18 mouse cellular contexts compared by ENCODE assay signal in genomic region chr3:38839438-38839837, GRCm38 (mm10). TPM values are rescaled to one million over a fixed set of nuclear protein-coding genes. Genes with fewer than 3 reads are reported as not detected.
"Had no signal": no experiment of that assay in that cellular context is flagged by ENCODE, and none has a peak within 500 bp of the region (broad histone marks: within the 10 kb centered on the region; RNA-seq: fewer than 3 reads in every experiment).

No protein-coding gene starts in this region.

- H3K9me3 ChIP-seq: liver, embryonic 13.5 days; liver, embryonic 15.5 days; lung, embryonic 15.5 days; midbrain, embryonic 15.5 days; stomach, embryonic 15.5 days had no signal

- H3K4me1 ChIP-seq: liver, embryonic 13.5 days; liver, embryonic 15.5 days; lung, embryonic 15.5 days; midbrain, embryonic 13.5 days; midbrain, embryonic 15.5 days; neural tube, embryonic 12.5 days; stomach, embryonic 15.5 days had no signal

- H3K27ac ChIP-seq: liver, embryonic 13.5 days; liver, embryonic 15.5 days; lung, embryonic 15.5 days; midbrain, embryonic 13.5 days; midbrain, embryonic 15.5 days; neural tube, embryonic 12.5 days; stomach, embryonic 15.5 days; stomach, postnatal 0 days had no signal

- H3K9ac ChIP-seq: liver, embryonic 13.5 days; liver, embryonic 15.5 days; liver, postnatal 0 days; lung, embryonic 15.5 days; midbrain, embryonic 13.5 days; midbrain, embryonic 15.5 days; neural tube, embryonic 12.5 days; stomach, embryonic 15.5 days had no signal

- H3K36me3 ChIP-seq: liver, embryonic 13.5 days; liver, embryonic 15.5 days; lung, embryonic 15.5 days; midbrain, embryonic 13.5 days; midbrain, embryonic 15.5 days; neural tube, embryonic 12.5 days; stomach, embryonic 15.5 days had no signal

- H3K4me2 ChIP-seq: liver, embryonic 11.5 days; liver, embryonic 13.5 days; liver, embryonic 15.5 days; lung, embryonic 15.5 days; midbrain, embryonic 11.5 days; midbrain, embryonic 13.5 days; midbrain, embryonic 15.5 days; neural tube, embryonic 12.5 days; stomach, embryonic 15.5 days had no signal

- DNase-seq: liver; liver, embryonic 13.5 days; liver, postnatal 0 days; right cerebral cortex, postnatal 14 days; thymus, adult 2 months; thymus, postnatal 25 days; thymus, postnatal 4 days had no signal

- H3K4me3 ChIP-seq: liver, embryonic 13.5 days; liver, embryonic 15.5 days; lung, embryonic 15.5 days; midbrain, embryonic 13.5 days; midbrain, embryonic 15.5 days; neural tube, embryonic 12.5 days; stomach, embryonic 15.5 days had no signal

- H3K27me3 ChIP-seq: liver, embryonic 13.5 days; liver, embryonic 15.5 days; lung, embryonic 15.5 days; midbrain, embryonic 13.5 days; midbrain, embryonic 15.5 days; neural tube, embryonic 12.5 days; stomach, embryonic 15.5 days had no signal

- ATAC-seq: liver, postnatal 0 days; midbrain, embryonic 13.5 days; midbrain, embryonic 15.5 days had no signal

RNA-seq across cellular contexts. Expression of gene Fat4, which starts 47.3 kb away (rescaled TPM):
- total RNA-seq: monocyte, adult 5-6 weeks; neutrophil, adult 5-6 weeks had no signal
